ENCODE assay signal across 9 mouse cellular contexts in the genomic region with DNA sequence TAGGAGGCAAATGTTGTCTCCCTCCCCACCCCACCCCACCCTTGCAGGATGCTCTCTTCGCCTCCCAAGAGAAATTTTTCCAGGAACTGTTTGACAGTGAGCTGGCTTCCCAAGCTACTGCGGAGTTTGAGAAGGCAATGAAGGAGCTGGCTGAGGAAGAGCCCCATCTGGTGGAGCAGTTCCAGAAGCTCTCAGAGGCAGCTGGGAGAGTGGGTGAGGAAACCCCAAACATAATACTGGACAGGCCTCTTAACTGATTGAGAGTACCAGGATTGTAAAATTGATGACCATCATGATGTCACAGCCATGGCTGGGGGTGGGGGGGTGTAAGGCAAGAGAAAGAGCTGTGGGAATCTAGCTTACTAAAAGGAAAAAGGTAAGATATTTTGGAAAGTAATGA. TPM values are rescaled to one million over a fixed set of nuclear protein-coding genes. Genes with fewer than 3 reads are reported as not detected.
DNase-seq lines count a peak whose midpoint lies in the region; ATAC-seq and TF ChIP-seq lines count a peak whose summit lies in the region.
"Had no signal": no experiment of that assay in that cellular context is flagged by ENCODE, and none has a peak within 500 bp of the region (broad histone marks: within the 10 kb centered on the region; RNA-seq: fewer than 3 reads in every experiment).

No protein-coding gene starts in this region.

- DNase-seq in heart, adult 2 months = no peak
- DNase-seq in heart, postnatal 36 days = no peak
- DNase-seq in lung, adult 2 months = no peak
- DNase-seq in lung, adult 18-20 months = no peak
- DNase-seq in R1 (ENCODE audit: low read depth, low spot score) = peak; percentile 62
- DNase-seq in spleen, postnatal 4 days (ENCODE audit: low spot score in 2 of 2) = no peak
- DNase-seq: cerebellum, adult 18-20 months had no signal

- 51% methylated on average over 2 of the region's 2 CpGs for whole genome bisulfite sequencing in heart, adult 2 months
- WGBS in lung, adult 2 months = 44% methylated on average over 2 of the region's 2 CpGs

- H3K36me3 ChIP-seq in heart, adult 2 months (ENCODE audit: control insufficient read depth, insufficient read depth, low read length) = peaks cover 2% of the 10 kb centered on the region
- peaks cover 25% of the 10 kb centered on the region for H3K36me3 ChIP-seq in myocyte (ENCODE audit: control insufficient read depth, insufficient read depth)

- no peak overlapping the region for H3K4me2 ChIP-seq in myocyte (ENCODE audit: low read depth)

- no peak overlapping the region for H3ac ChIP-seq in myocyte (ENCODE audit: control insufficient read depth, insufficient read length)

- H3K4me3 ChIP-seq in heart, adult 2 months = no peak overlapping the region
- no peak overlapping the region for H3K4me3 ChIP-seq in lung, adult 2 months (replicated peaks; ENCODE audit: extremely low read depth, low read depth, low read length)
- peak overlapping the region; percentile 89 for H3K4me3 ChIP-seq in myocyte

- no peaks in the 10 kb centered on the region for H3K79me2 ChIP-seq in heart, adult 2 months (replicated peaks; ENCODE audit: control insufficient read depth, insufficient read depth, low read length)
- H3K79me2 ChIP-seq in myocyte (ENCODE audit: control insufficient read depth, insufficient read depth) = peaks cover 24% of the 10 kb centered on the region

- H3K27me3 ChIP-seq in heart, adult 2 months (ENCODE audit: control insufficient read depth, insufficient read depth, low read length) = no peaks in the 10 kb centered on the region
- no peaks in the 10 kb centered on the region for H3K27me3 ChIP-seq in myocyte (ENCODE audit: control insufficient read depth, insufficient read depth, insufficient read length)

- TF ChIP-seq EP300 in heart, adult 2 months (IDR thresholded peaks at IDR 0.05; ENCODE audit: insufficient read depth, low read depth, low read length) = no peak

- TF ChIP-seq POLR2A in heart, adult 2 months (IDR thresholded peaks at IDR 0.05; ENCODE audit: insufficient read depth, low read depth, low read length) = no peak
- no peak for TF ChIP-seq POLR2A in lung, adult 2 months (IDR thresholded peaks at IDR 0.05; ENCODE audit: borderline replicate concordance, extremely low read depth, low read depth, low read length)
- TF ChIP-seq POLR2A in myocyte (IDR thresholded peaks at IDR 0.05; ENCODE audit: insufficient read length, low read depth) = no peak

- TF ChIP-seq CTCF in heart, adult 2 months (IDR thresholded peaks at IDR 0.05) = peak; percentile 46
- peak; percentile 34; the same call in 1 of the 2 replicates for TF ChIP-seq CTCF in lung, adult 2 months (IDR thresholded peaks at IDR 0.05; ENCODE audit: insufficient read depth, low read length)

- no peak overlapping the region for H3K27ac ChIP-seq in heart, adult 2 months

- H3K4me1 ChIP-seq in heart, adult 2 months (ENCODE audit: control insufficient read depth, insufficient read depth, low read length) = peaks cover 4% of the 10 kb centered on the region
- H3K4me1 ChIP-seq in lung, adult 2 months (ENCODE audit: control insufficient read depth, insufficient read depth, low read length) = peaks cover 9% of the 10 kb centered on the region

- ATAC-seq in erythroblast, adult 5-6 weeks (replicated peaks; ENCODE audit: low FRiP score, poor library complexity, severe bottlenecking) = no peak

- intact Hi-C loops in heart, adult 2 months (cut with DNase I) = no loop called here
- intact Hi-C loops in heart, postnatal 36 days (cut with DNase I) = no loop called here

- no peak overlapping the region for H3K9ac ChIP-seq in heart, adult 2 months (ENCODE audit: low read depth, low read length)

TF ChIP-seq in myocyte, 11 proteins besides CTCF, POLR2A, EP300 and RAD21:
- TF ChIP-seq POLR2AphosphoS2 (IDR thresholded peaks at IDR 0.05; ENCODE audit: insufficient read length, low read depth) (no peak), CEBPB (IDR thresholded peaks at IDR 0.05; ENCODE audit: insufficient read depth, poor library complexity, severe bottlenecking) (no peak), TCF3 (IDR thresholded peaks at IDR 0.05; ENCODE audit: insufficient read length, low read depth) (no peak)

RNA-seq across cellular contexts. Expression of a gene that starts 2.6 kb away (rescaled TPM):
- 100 to 1,000 TPM; 107 to 125 TPM for total RNA-seq in heart, adult 2 months (2021)
- polyA plus RNA-seq in heart, adult 2 months (2012; rRNA removed) = 113 and 175 TPM in 2 replicates
- 100 to 1,000 TPM; 125 to 136 TPM for total RNA-seq in heart, postnatal 36 days (2021)
- 47.4 and 63.0 TPM in 2 replicates for polyA plus RNA-seq in lung, adult 2 months (2012; rRNA removed)
- 184 TPM for polyA plus RNA-seq in myocyte (2012; fragmentation: generic; extraction: Trizol)
- total RNA-seq in erythroblast, adult 5-6 weeks (2015; ENCODE audit: low replicate concordance) = 10.0 and 22.4 TPM in 2 replicates
- total RNA-seq in erythroblast, adult 5-6 weeks (2017; ENCODE audit: low replicate concordance) = 22.7 and 41.2 TPM in 2 replicates

RNA-seq across cellular contexts. Expression of a gene that starts 18.8 kb away (rescaled TPM):
- total RNA-seq in heart, adult 2 months (2021) = 100 to 1,000 TPM; 100 to 116 TPM
- polyA plus RNA-seq in heart, adult 2 months (2012; rRNA removed) = 62.7 and 93.8 TPM in 2 replicates
- total RNA-seq in heart, postnatal 36 days (2021) = 100 to 1,000 TPM; 124 to 129 TPM
- polyA plus RNA-seq in lung, adult 2 months (2012; rRNA removed) = 58.0 and 74.9 TPM in 2 replicates
- polyA plus RNA-seq in myocyte (2012; fragmentation: generic; extraction: Trizol) = 80.0 TPM
- total RNA-seq in erythroblast, adult 5-6 weeks (2015; ENCODE audit: low replicate concordance) = 226 and 232 TPM in 2 replicates
- total RNA-seq in erythroblast, adult 5-6 weeks (2017; ENCODE audit: low replicate concordance) = 600 and 738 TPM in 2 replicates

RNA-seq across cellular contexts. Expression of a gene that starts 46.5 kb away (rescaled TPM):
- total RNA-seq in heart, adult 2 months (2021) = 10 to 100 TPM; 41.5 to 43.2 TPM
- 63.3 and 78.3 TPM in 2 replicates for polyA plus RNA-seq in heart, adult 2 months (2012; rRNA removed)
- total RNA-seq in heart, postnatal 36 days (2021) = 10 to 100 TPM; 45.5 to 50.1 TPM
- 80.1 and 95.0 TPM in 2 replicates for polyA plus RNA-seq in lung, adult 2 months (2012; rRNA removed)
- polyA plus RNA-seq in myocyte (2012; fragmentation: generic; extraction: Trizol) = 49.7 TPM
- 19.0 and 28.8 TPM in 2 replicates for total RNA-seq in erythroblast, adult 5-6 weeks (2015; ENCODE audit: low replicate concordance)
- 16.7 and 20.1 TPM in 2 replicates for total RNA-seq in erythroblast, adult 5-6 weeks (2017; ENCODE audit: low replicate concordance)

RNA-seq across cellular contexts. Expression of a gene that starts 46.8 kb away (rescaled TPM):
- total RNA-seq in heart, adult 2 months (2021) = 100 to 1,000 TPM in 1 of 2 experiments, 10 to 100 TPM in 1; 98.5 to 111 TPM
- polyA plus RNA-seq in heart, adult 2 months (2012; rRNA removed) = 42.3 and 59.2 TPM in 2 replicates
- total RNA-seq in heart, postnatal 36 days (2021) = 100 to 1,000 TPM; 112 to 113 TPM
- 31.5 and 53.1 TPM in 2 replicates for polyA plus RNA-seq in lung, adult 2 months (2012; rRNA removed)
- polyA plus RNA-seq in myocyte (2012; fragmentation: generic; extraction: Trizol) = 144 TPM
- 35.1 and 67.1 TPM in 2 replicates for total RNA-seq in erythroblast, adult 5-6 weeks (2015; ENCODE audit: low replicate concordance)
- 41.1 and 43.5 TPM in 2 replicates for total RNA-seq in erythroblast, adult 5-6 weeks (2017; ENCODE audit: low replicate concordance)
